Mouse (Mus musculus) midbrain, embryonic 14.5 days (tissue): ENCODE results near the gene Vasp. TPM values are rescaled to one million over a fixed set of nuclear protein-coding genes. Genes with fewer than 3 reads are reported as not detected.

Source experiments
- ATAC-seq: fragments of 200-750 bp; cut with Nextera tagmentation; 2 replicates; pipeline ENCODE4 v1.8.0; 2017; ENCODE audit warnings: moderate number of reproducible peaks, moderate library complexity; ENCODE audit not compliant: low FRiP score, low TSS enrichment
- DNase-seq: peaks from one replicate; pipeline ENCODE4 v3.0.0-alpha.2; 2015
- H3K27ac ChIP-seq: fragments of 300-500 bp; sonication (generic); replicated peaks from 2 replicates; pipeline ENCODE4 v1.5.1; 2014; ENCODE audit warnings: mild to moderate bottlenecking, low read depth, low read length, moderate library complexity
- H3K27me3 ChIP-seq: fragments of 300-500 bp; sonication (generic); 2 replicates; pipeline ENCODE4 v1.6.1; 2014; ENCODE audit warnings: low read length, control low read depth, mixed read lengths; ENCODE audit not compliant: control insufficient read depth, insufficient read depth
- H3K36me3 ChIP-seq: fragments of 300-500 bp; sonication (generic); 2 replicates; pipeline ENCODE4 v1.6.1; 2014; ENCODE audit warnings: low read length, control low read depth; ENCODE audit not compliant: control insufficient read depth, insufficient read depth
- H3K4me1 ChIP-seq: fragments of 300-500 bp; sonication (generic); 2 replicates; pipeline ENCODE4 v1.6.1; 2014; ENCODE audit warnings: mild to moderate bottlenecking, antibody characterized with exemption, low read length, control low read depth; ENCODE audit not compliant: control insufficient read depth, insufficient read depth
- H3K4me2 ChIP-seq: fragments of 300-500 bp; sonication (generic); 2 replicates; pipeline ENCODE4 v1.6.1; 2014; ENCODE audit warnings: mild to moderate bottlenecking, low read length, moderate library complexity
- H3K4me3 ChIP-seq: fragments of 300-500 bp; sonication (generic); replicated peaks from 2 replicates; pipeline ENCODE4 v1.5.1; 2014; ENCODE audit warnings: low read depth, low read length
- H3K9ac ChIP-seq: fragments of 300-500 bp; sonication (generic); replicated peaks from 2 replicates; pipeline ENCODE4 v1.6.1; 2014; ENCODE audit warnings: mild to moderate bottlenecking, low read length, moderate library complexity
- H3K9me3 ChIP-seq: fragments of 300-500 bp; sonication (generic); 2 replicates; pipeline ENCODE4 v1.6.1; 2016; ENCODE audit warnings: low read length, control low read depth, mixed read lengths; ENCODE audit not compliant: control insufficient read depth
- WGBS: fragments of 180-500 bp; shearing (Covaris S2); extraction: QIAGEN DNeasy Blood & Tissue Kit; methylation state at CpG from one replicate; pipeline ENCODE4 v1.1.7; 2014; 5-methylcytosine and 5-hydroxymethylcytosine counted together
- polyA plus RNA-seq: library from polyadenylated mRNA; unstranded; fragments of >200 nt; fragmentation: Nextera tagmentation; extraction: Ambion mirVana; gene quantifications from 2 replicates; pipeline ENCODE4 v1.2.1, GENCODE M21; 2014

Vasp gene
- polyA plus RNA-seq, 1 experiment from 2014 or later = 28.9 TPM

DNA sequence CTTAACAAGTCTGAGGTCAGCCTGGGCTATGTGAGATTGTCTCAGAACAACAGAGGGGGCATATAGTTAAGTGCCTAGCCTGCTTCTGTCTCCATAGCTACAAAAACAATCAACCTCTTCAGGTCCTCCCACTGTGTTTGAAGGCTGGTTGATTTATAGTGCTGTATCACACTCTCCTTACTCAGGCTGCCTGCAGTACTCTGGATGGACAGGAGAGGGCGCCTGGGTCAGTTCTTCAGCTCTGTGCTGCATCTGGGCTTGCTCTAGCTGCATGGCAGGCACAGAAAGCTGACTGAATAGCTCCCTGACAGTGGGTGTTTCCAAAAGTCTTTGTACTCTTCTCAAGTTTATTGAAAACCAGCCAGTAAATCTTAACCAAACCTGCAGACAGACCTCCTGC, 32.2 kb downstream of the Vasp start:
- Histone ChIP-seq H3K27ac (no peak overlapping the region), H3K9ac (no peak overlapping the region), H3K27me3 (no peaks in the 10 kb centered on the region), H3K4me1 (no peaks in the 10 kb centered on the region), H3K9me3 (no peaks in the 10 kb centered on the region), H3K4me3 (no peak overlapping the region), H3K36me3 (no peaks in the 10 kb centered on the region), H3K4me2 (no peak overlapping the region)
- DNase-seq (peak; percentile 92), ATAC-seq (peak; percentile 81)
- WGBS = 0% methylated on average over 1 of the region's 1 CpGs

DNA sequence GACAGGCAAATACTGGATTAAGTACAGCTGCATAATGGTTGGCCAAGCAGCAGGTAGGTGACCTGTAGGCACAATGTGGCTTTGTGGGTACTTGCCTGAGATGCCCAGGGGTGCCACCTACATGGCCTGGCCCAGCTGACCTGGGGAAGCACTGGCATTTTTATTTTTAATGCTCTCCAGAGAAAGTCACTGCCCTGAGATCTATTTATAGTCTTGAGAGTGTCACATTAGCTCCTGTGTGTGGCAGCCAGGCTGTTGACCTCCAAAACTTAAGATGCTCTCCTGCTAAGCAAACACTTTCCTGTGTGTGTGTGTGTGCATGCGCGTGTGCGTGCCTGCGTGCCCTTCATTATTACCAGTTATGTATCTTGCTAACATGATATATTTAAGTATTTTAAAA, 33.3 kb downstream of the Vasp start:
- no peaks in the 10 kb centered on the region for H3K36me3 ChIP-seq
- H3K4me2 ChIP-seq = no peak overlapping the region
- H3K9me3 ChIP-seq = no peaks in the 10 kb centered on the region
- H3K4me3 ChIP-seq = no peak overlapping the region
- no peak overlapping the region for H3K27ac ChIP-seq
- WGBS = over 99% methylated on average over 4 of the region's 4 CpGs
- DNase-seq = no peak
- no peak overlapping the region for H3K9ac ChIP-seq
- no peaks in the 10 kb centered on the region for H3K4me1 ChIP-seq
- ATAC-seq = no peak
- no peaks in the 10 kb centered on the region for H3K27me3 ChIP-seq

DNA sequence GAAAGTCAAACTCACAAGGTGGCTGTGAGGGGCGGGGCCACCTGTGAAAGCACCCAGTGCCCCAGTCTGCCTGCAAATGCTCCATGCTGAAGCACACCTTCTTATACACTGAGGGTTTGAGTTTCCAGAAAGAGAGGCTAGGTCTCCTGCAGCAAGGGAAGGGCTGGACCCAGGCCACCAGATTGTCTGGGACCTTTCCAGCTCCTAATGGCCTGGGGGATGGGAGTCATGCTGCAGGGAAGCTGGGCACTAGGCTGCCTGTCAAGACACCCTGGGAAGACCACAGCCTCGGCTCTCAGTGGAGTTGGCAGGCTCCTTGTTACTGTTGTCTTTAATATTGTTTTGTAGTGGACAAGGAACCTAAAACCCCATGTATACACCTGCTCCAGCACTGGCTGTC, 35.2 kb downstream of the Vasp start:
- no peak overlapping the region for H3K9ac ChIP-seq
- no peak overlapping the region for H3K4me2 ChIP-seq
- 82% methylated on average over 2 of the region's 2 CpGs for WGBS
- ATAC-seq (no peak), DNase-seq (no peak)
- no peaks in the 10 kb centered on the region for H3K9me3 ChIP-seq
- H3K4me3 ChIP-seq = no peak overlapping the region
- no peak overlapping the region for H3K27ac ChIP-seq
- no peaks in the 10 kb centered on the region for H3K4me1 ChIP-seq
- H3K27me3 ChIP-seq = no peaks in the 10 kb centered on the region
- peaks cover under 1% of the 10 kb centered on the region; the same call in 1 of the 2 replicates for H3K36me3 ChIP-seq

DNA sequence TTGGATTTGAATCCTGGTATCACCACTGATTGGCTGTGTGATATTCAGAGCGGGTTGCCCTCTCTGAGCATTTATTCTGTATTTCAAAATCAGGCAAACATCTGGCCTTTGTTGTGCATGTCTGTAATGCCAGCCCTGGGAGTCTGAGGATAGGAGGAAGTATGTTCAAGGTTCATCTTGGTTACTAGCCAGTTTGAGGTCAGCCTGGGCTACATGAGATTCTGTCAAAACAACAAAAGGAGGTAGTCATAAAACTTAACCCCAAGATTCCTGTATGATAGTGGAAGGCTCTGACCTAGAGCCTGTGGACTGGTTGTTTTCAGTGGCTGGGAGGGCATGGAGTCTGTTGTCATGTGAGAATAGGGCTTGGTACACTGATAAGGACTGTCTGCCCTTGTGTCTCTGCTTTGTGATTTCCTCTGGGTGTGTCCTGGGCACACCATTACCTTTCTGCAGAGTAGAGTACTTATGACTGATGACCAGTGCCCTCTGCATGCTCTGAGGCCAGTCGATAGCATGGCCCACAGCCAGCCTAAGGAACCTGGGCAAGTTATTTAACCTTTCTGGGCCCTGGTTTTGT, 36.4 kb downstream of the Vasp start:
- DNase-seq (no peak), ATAC-seq (no peak)
- Histone ChIP-seq H3K36me3 (peaks cover 8% of the 10 kb centered on the region), H3K27me3 (no peaks in the 10 kb centered on the region), H3K4me1 (no peaks in the 10 kb centered on the region), H3K9me3 (no peaks in the 10 kb centered on the region), H3K4me2 (no peak overlapping the region), H3K4me3 (no peak overlapping the region), H3K9ac (no peak overlapping the region), H3K27ac (no peak overlapping the region)
- 96% methylated on average over 2 of the region's 2 CpGs for WGBS

DNA sequence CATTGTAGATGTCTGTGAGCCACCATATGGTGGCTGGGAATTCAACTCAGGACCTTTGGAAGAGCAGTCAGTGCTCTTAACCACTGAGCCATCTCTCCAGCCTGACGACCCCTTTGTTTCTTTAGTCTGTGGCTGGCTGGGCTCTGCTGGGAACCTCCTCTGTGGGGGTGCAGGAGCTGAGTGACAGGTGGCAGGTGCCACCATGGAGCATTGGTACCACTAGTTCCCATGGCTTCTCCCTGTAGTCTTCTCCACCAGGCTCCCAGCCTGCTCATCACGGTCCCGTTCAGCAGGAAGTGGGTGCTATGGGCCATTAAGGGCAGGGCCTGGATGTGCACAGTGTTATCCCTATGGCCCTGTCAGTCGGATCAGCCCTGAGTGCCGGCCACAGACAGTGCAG, 37.0 kb downstream of the Vasp start:
- Histone ChIP-seq H3K27me3 (no peaks in the 10 kb centered on the region), H3K4me2 (no peak overlapping the region), H3K4me3 (no peak overlapping the region), H3K4me1 (peaks cover 5% of the 10 kb centered on the region), H3K9me3 (no peaks in the 10 kb centered on the region), H3K27ac (no peak overlapping the region), H3K9ac (no peak overlapping the region), H3K36me3 (peaks cover 8% of the 10 kb centered on the region)
- WGBS = 84% methylated on average over 5 of the region's 5 CpGs
- no peak for DNase-seq
- ATAC-seq = no peak

DNA sequence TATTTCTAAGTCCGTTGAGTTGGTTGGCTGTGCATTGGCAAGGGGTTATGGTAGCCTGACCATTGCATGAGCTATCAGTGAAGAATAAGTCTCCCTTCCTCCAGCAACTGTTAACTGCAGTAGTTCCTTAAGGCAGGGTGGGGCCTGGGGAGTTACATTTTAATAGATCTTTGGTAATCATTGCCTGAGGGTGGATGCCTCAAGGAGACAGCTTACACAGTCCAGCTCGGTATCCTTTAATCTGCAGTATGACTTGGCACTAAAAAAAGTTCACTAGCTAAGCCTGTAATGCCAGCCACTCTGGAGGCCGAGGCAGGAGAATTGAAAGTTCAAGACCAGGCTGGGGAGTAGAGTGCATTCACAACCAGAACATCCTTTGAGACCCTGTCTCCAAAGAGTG, 39.8 kb downstream of the Vasp start:
- H3K27me3 ChIP-seq = no peaks in the 10 kb centered on the region
- H3K9me3 ChIP-seq = no peaks in the 10 kb centered on the region
- H3K36me3 ChIP-seq = peaks cover 8% of the 10 kb centered on the region
- DNase-seq (no peak), ATAC-seq (no peak)
- 87% methylated on average over 3 of the region's 3 CpGs for WGBS
- no peak overlapping the region for H3K4me3 ChIP-seq
- H3K9ac ChIP-seq = no peak overlapping the region
- H3K4me1 ChIP-seq = peaks cover 16% of the 10 kb centered on the region
- no peak overlapping the region for H3K4me2 ChIP-seq
- H3K27ac ChIP-seq = no peak overlapping the region

DNA sequence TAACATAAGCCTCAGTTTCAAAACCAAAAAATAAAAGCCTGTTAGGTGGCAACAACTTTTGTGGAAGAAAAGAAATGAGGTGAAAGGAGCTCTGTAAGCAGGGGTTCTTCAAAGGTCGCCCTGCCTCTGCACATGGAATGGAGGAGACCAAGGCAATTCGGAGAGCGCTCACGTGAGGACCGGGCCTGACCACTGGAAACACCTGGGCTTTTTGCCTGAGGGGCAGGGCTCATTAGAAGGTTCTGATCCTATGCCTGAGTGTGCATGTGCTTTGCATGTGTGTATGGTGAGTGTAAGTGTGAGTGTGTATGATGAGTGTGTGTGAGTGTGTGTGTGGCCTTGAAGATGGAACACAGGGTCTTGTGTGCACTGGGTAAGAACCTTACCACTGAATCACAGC, 40.7 kb downstream of the Vasp start:
- Histone ChIP-seq H3K4me2 (no peak overlapping the region), H3K9ac (no peak overlapping the region), H3K9me3 (no peaks in the 10 kb centered on the region), H3K27me3 (no peaks in the 10 kb centered on the region), H3K36me3 (peaks cover 8% of the 10 kb centered on the region), H3K4me1 (peaks cover 19% of the 10 kb centered on the region), H3K4me3 (no peak overlapping the region), H3K27ac (no peak overlapping the region)
- DNase-seq (no peak), ATAC-seq (no peak)
- 95% methylated on average over 5 of the region's 5 CpGs for WGBS

DNA sequence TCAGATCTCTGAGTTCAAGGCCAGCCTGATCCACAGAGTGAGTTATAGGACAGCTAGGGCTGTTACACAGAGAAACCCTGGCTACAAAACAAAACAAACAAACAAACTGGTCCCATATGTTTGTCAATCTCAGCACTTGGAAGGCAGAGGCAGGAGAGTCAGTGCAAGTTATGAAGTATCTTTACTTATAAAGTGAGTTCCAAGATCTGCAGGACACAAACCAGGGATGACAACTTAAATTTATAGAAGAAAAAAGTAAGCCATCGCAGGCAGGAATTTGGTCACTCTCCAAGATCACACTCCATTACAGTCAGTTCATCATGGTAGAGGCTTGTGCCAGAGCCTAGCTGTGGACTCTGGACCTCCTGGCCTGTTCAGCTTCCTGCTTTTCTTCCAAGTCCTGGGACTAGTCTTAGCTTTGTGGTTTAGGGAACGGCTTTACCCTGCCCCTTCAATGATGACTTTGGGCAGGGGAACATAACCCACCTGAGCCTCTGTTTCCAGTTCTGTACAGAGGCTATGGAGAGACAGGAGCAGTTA, 41.5 kb downstream of the Vasp start:
- H3K4me1 ChIP-seq = peaks cover 19% of the 10 kb centered on the region
- H3K36me3 ChIP-seq = peaks cover 14% of the 10 kb centered on the region
- H3K4me3 ChIP-seq = no peak overlapping the region
- H3K9ac ChIP-seq = no peak overlapping the region
- H3K4me2 ChIP-seq = peak overlapping the region; percentile 92; the same call in 1 of the 2 replicates
- H3K9me3 ChIP-seq = no peaks in the 10 kb centered on the region
- H3K27ac ChIP-seq = no peak overlapping the region
- DNase-seq (no peak), ATAC-seq (no peak)
- no peaks in the 10 kb centered on the region for H3K27me3 ChIP-seq
- WGBS = 96% methylated on average over 2 of the region's 2 CpGs

DNA sequence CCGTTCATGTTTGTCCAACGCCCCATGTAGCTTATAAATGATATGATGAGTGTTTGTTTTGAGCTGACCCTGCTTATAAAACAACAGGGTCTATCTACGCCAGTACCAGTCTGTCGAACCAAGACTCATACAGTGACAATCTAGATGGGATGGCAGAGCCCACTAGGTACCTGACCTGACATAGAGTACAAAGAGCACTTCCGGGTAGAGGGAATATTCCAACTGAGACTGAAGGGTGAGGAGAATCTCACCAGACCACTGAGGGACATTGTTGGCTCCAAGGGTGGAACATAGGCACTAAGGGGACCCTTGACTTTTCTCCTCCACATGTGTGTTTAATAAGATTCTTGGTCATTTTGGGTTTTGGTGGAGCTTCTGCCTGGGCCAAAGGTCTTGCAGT, 42.2 kb downstream of the Vasp start:
- H3K36me3 ChIP-seq = peaks cover 14% of the 10 kb centered on the region
- H3K27ac ChIP-seq = peak overlapping the region; percentile 100
- WGBS = 44% methylated on average over 5 of the region's 5 CpGs
- no peaks in the 10 kb centered on the region for H3K27me3 ChIP-seq
- DNase-seq (no peak), ATAC-seq (no peak)
- peaks cover 19% of the 10 kb centered on the region for H3K4me1 ChIP-seq
- H3K4me2 ChIP-seq = peak overlapping the region; percentile 92
- H3K4me3 ChIP-seq = peak overlapping the region; percentile 65
- peak overlapping the region; percentile 79 for H3K9ac ChIP-seq
- no peaks in the 10 kb centered on the region for H3K9me3 ChIP-seq
